Mouse (Mus musculus) liver, postnatal 0 days (tissue): ENCODE measurements around the gene Slx4.

ENCODE experiments used
- CTCF ChIP-seq: sonication (generic); IDR thresholded peaks from 2 replicates; pipeline ENCODE4 v1.5.1; 2016; ENCODE audit warnings: antibody characterized with exemption, low read depth
- EP300 ChIP-seq: IDR thresholded peaks from 2 replicates; pipeline ENCODE4 v1.6.1; 2016; ENCODE audit warnings: antibody characterized with exemption, low read depth, mild to moderate bottlenecking

- TF ChIP-seq EP300, result no peak
- no peak for TF ChIP-seq CTCF
Measured at GRCm38 (mm10) chr16:3988410-3988809, 15.2 kb downstream of the Slx4 start.
